In genomic region chr7:144906708-144907397, GRCm38 (mm10) we compare ENCODE assay signal across 8 mouse cellular contexts. TPM values are rescaled to one million over a fixed set of nuclear protein-coding genes. Genes with fewer than 3 reads are reported as not detected.
DNase-seq lines count a peak whose midpoint lies in the region; ATAC-seq and TF ChIP-seq lines count a peak whose summit lies in the region.
"Had no signal": no experiment of that assay in that cellular context is flagged by ENCODE, and none has a peak within 500 bp of the region (broad histone marks: within the 10 kb centered on the region; RNA-seq: fewer than 3 reads in every experiment).

No protein-coding gene starts in this region.

- peak; percentile 78 for ATAC-seq in common myeloid progenitor, adult 5-6 weeks (replicated peaks; ENCODE audit: low read depth, poor library complexity, severe bottlenecking)
- ATAC-seq in kidney, embryonic 15.5 days (replicated peaks; ENCODE audit: low FRiP score): peak; percentile 64; the same call in 1 of the 2 replicates
- peak; percentile 38; the same call in 1 of the 2 replicates for ATAC-seq in lung, embryonic 14.5 days (ENCODE audit: insufficient read depth)
- peak; percentile 35; the same call in 1 of the 2 replicates for ATAC-seq in neural tube, embryonic 14.5 days (ENCODE audit: low read depth)

- TF ChIP-seq CTCF in lung, embryonic 14.5 days (IDR thresholded peaks at IDR 0.05; ENCODE audit: low read depth): peak; percentile 87

- no peaks in the 10 kb centered on the region for H3K9me3 ChIP-seq in kidney, embryonic 15.5 days (replicated peaks)
- H3K9me3 ChIP-seq in lung, embryonic 14.5 days (ENCODE audit: low read depth, low read length): no peaks in the 10 kb centered on the region
- no peaks in the 10 kb centered on the region for H3K9me3 ChIP-seq in neural tube, embryonic 14.5 days (ENCODE audit: control insufficient read depth, low read length)

- peaks cover 4% of the 10 kb centered on the region for H3K4me1 ChIP-seq in kidney, embryonic 15.5 days
- 0 out of 2 replicates have a peak, but pooled peaks cover 2% of the 10 kb centered on the region for H3K4me1 ChIP-seq in lung, embryonic 14.5 days (ENCODE audit: insufficient read depth)
- no peaks in the 10 kb centered on the region for H3K4me1 ChIP-seq in neural tube, embryonic 14.5 days (ENCODE audit: control insufficient read depth, insufficient read depth, low read length)

- no peak overlapping the region for H3K9ac ChIP-seq in kidney, embryonic 15.5 days
- 0 out of 2 replicates have a peak overlapping the region, but pooled peaks have one; percentile 16 for H3K9ac ChIP-seq in lung, embryonic 14.5 days
- no peak overlapping the region for H3K9ac ChIP-seq in neural tube, embryonic 14.5 days (replicated peaks; ENCODE audit: low read depth, low read length)

- no peaks in the 10 kb centered on the region for H3K36me3 ChIP-seq in kidney, embryonic 15.5 days
- H3K36me3 ChIP-seq in lung, embryonic 14.5 days (ENCODE audit: insufficient read depth): no peaks in the 10 kb centered on the region
- no peaks in the 10 kb centered on the region for H3K36me3 ChIP-seq in neural tube, embryonic 14.5 days (ENCODE audit: control insufficient read depth, insufficient read depth, low read length)

- WGBS in kidney, embryonic 15.5 days: 11% methylated on average over 28 of the region's 28 CpGs
- 10% methylated on average over 28 of the region's 28 CpGs for WGBS in lung, embryonic 14.5 days
- WGBS in neural tube, embryonic 14.5 days: 10% methylated on average over 28 of the region's 28 CpGs

- peak overlapping the region; percentile 50 for H3K4me2 ChIP-seq in kidney, embryonic 15.5 days
- peak overlapping the region; percentile 44 for H3K4me2 ChIP-seq in lung, embryonic 14.5 days
- peak overlapping the region; percentile 40; the same call in 1 of the 2 replicates for H3K4me2 ChIP-seq in neural tube, embryonic 14.5 days (ENCODE audit: low read depth, low read length)

- intact Hi-C loops in gastrocnemius, postnatal 14 days (cut with DNase I; ENCODE audit: low total_unique reads): no loop called here

- peak overlapping the region; percentile 17 for H3K4me3 ChIP-seq in kidney, embryonic 15.5 days (replicated peaks)
- peak overlapping the region; percentile 19; the same call in 1 of the 2 replicates for H3K4me3 ChIP-seq in lung, embryonic 14.5 days (ENCODE audit: low read depth, low read length)
- H3K4me3 ChIP-seq in neural tube, embryonic 14.5 days (ENCODE audit: low read depth, low read length): no peak overlapping the region

- no peak overlapping the region for H3K27ac ChIP-seq in kidney, embryonic 15.5 days
- H3K27ac ChIP-seq in lung, embryonic 14.5 days (ENCODE audit: low read depth): no peak overlapping the region
- H3K27ac ChIP-seq in neural tube, embryonic 14.5 days (ENCODE audit: low read depth, low read length): no peak overlapping the region

- peak; percentile 48 to 60 for DNase-seq in CD8-positive naive resting alpha-beta T cell, adult 2 months (ENCODE audit: low read depth in 2 of 2, low spot score in 2 of 2)
- DNase-seq in Muller cell, postnatal 12 days (ENCODE audit: inconsistent ontology term): peak; percentile 56
- DNase-seq in gastrocnemius, postnatal 14 days: peak; percentile 52
- peak; percentile 87 for DNase-seq in lung, embryonic 14.5 days

- H3K27me3 ChIP-seq in kidney, embryonic 15.5 days: peaks cover 17% of the 10 kb centered on the region; the same call in 1 of the 2 replicates
- H3K27me3 ChIP-seq in lung, embryonic 14.5 days (ENCODE audit: insufficient read depth, low read length): 0 out of 2 replicates have a peak, but pooled peaks cover 3% of the 10 kb centered on the region
- no peaks in the 10 kb centered on the region for H3K27me3 ChIP-seq in neural tube, embryonic 14.5 days (ENCODE audit: control insufficient read depth, insufficient read depth, low read length)

RNA-seq across cellular contexts. Expression of gene LTO1, which starts 8.0 kb away (rescaled TPM):
- 42.8 and 51.7 TPM in 2 replicates for total RNA-seq in common myeloid progenitor, adult 5-6 weeks (2017)
- total RNA-seq in gastrocnemius, postnatal 14 days (2021): 1 to 10 TPM; 7.6 to 8.5 TPM
- polyA plus RNA-seq in kidney, embryonic 15.5 days (2015; fragmentation: Nextera tagmentation; extraction: Ambion mirVana): 25.8 and 27.9 TPM in 2 replicates
- polyA plus RNA-seq in lung, embryonic 14.5 days (2014; fragmentation: Nextera tagmentation; extraction: Ambion mirVana): 22.1 and 22.3 TPM in 2 replicates
- polyA plus RNA-seq in neural tube, embryonic 14.5 days (2014; fragmentation: Nextera tagmentation; extraction: Ambion mirVana): 22.4 and 25.8 TPM in 2 replicates

RNA-seq across cellular contexts. Expression of gene Fgf15, which starts 10.5 kb away (rescaled TPM):
- not detected in 2 replicates for total RNA-seq in common myeloid progenitor, adult 5-6 weeks (2017)
- total RNA-seq in gastrocnemius, postnatal 14 days (2021): not detected
- 2.3 and 2.4 TPM in 2 replicates for polyA plus RNA-seq in kidney, embryonic 15.5 days (2015; fragmentation: Nextera tagmentation; extraction: Ambion mirVana)
- polyA plus RNA-seq in lung, embryonic 14.5 days (2014; fragmentation: Nextera tagmentation; extraction: Ambion mirVana): not detected in 2 replicates
- 11.9 and 13.3 TPM in 2 replicates for polyA plus RNA-seq in neural tube, embryonic 14.5 days (2014; fragmentation: Nextera tagmentation; extraction: Ambion mirVana)
- total RNA-seq: left cerebral cortex, postnatal 10 days had no signal

RNA-seq across cellular contexts. Expression of gene Ccnd1, which starts 32.9 kb away (rescaled TPM):
- total RNA-seq in common myeloid progenitor, adult 5-6 weeks (2017): 15.9 and 18.0 TPM in 2 replicates
- total RNA-seq in gastrocnemius, postnatal 14 days (2021): 10 to 100 TPM; 12.5 to 31.5 TPM
- polyA plus RNA-seq in kidney, embryonic 15.5 days (2015; fragmentation: Nextera tagmentation; extraction: Ambion mirVana): 229 and 245 TPM in 2 replicates
- polyA plus RNA-seq in lung, embryonic 14.5 days (2014; fragmentation: Nextera tagmentation; extraction: Ambion mirVana): 148 and 154 TPM in 2 replicates
- polyA plus RNA-seq in neural tube, embryonic 14.5 days (2014; fragmentation: Nextera tagmentation; extraction: Ambion mirVana): 12.1 and 17.9 TPM in 2 replicates

RNA-seq across cellular contexts. Expression of gene Fgf4, which starts 59.7 kb away (rescaled TPM):
- not detected in 2 replicates for total RNA-seq in common myeloid progenitor, adult 5-6 weeks (2017)
- total RNA-seq in gastrocnemius, postnatal 14 days (2021): under 1 TPM in 1 of 2 experiments, not detected in 1; 0.21 TPM
- 0.14 TPM in 1 of 2 replicates, not detected in the other for polyA plus RNA-seq in kidney, embryonic 15.5 days (2015; fragmentation: Nextera tagmentation; extraction: Ambion mirVana)
- polyA plus RNA-seq in lung, embryonic 14.5 days (2014; fragmentation: Nextera tagmentation; extraction: Ambion mirVana): not detected in 2 replicates
- not detected in 2 replicates for polyA plus RNA-seq in neural tube, embryonic 14.5 days (2014; fragmentation: Nextera tagmentation; extraction: Ambion mirVana)
- total RNA-seq: left cerebral cortex, postnatal 10 days had no signal
